In genomic region chr6:83575609-83576008, GRCm38 (mm10) we compare ENCODE assay signal across 18 mouse cellular contexts. TPM values are rescaled to one million over a fixed set of nuclear protein-coding genes. Genes with fewer than 3 reads are reported as not detected.
"Had no signal": no experiment of that assay in that cellular context is flagged by ENCODE, and none has a peak within 500 bp of the region (broad histone marks: within the 10 kb centered on the region; RNA-seq: fewer than 3 reads in every experiment).

No protein-coding gene starts in this region.

- H3K9me3 ChIP-seq: neural tube, embryonic 12.5 days; neural tube, embryonic 13.5 days; neural tube, embryonic 15.5 days; stomach, embryonic 15.5 days had no signal

- H3K9ac ChIP-seq: neural tube, embryonic 12.5 days; neural tube, embryonic 13.5 days; neural tube, embryonic 15.5 days; stomach, embryonic 15.5 days had no signal

- H3K27ac ChIP-seq: neural tube, embryonic 12.5 days; neural tube, embryonic 13.5 days; neural tube, embryonic 15.5 days; stomach, embryonic 15.5 days; stomach, postnatal 0 days had no signal

- H3K36me3 ChIP-seq: neural tube, embryonic 12.5 days; neural tube, embryonic 13.5 days; neural tube, embryonic 15.5 days; stomach, embryonic 15.5 days had no signal

- H3K4me2 ChIP-seq: neural tube, embryonic 12.5 days; neural tube, embryonic 13.5 days; neural tube, embryonic 15.5 days; stomach, embryonic 15.5 days had no signal

- H3K27me3 ChIP-seq: stomach, embryonic 15.5 days had no signal

- DNase-seq: retina, postnatal 1 day; right cerebral cortex, adult 18-20 months; right cerebral cortex, postnatal 14 days; right cerebral cortex, postnatal 25 days; right cerebral cortex, postnatal 4 days; spleen, adult 18-20 months; thymus, adult 18-20 months; thymus, adult 2 months; thymus, postnatal 14 days; thymus, postnatal 25 days; thymus, postnatal 36 days; thymus, postnatal 4 days had no signal

- H3K4me3 ChIP-seq: neural tube, embryonic 12.5 days; neural tube, embryonic 13.5 days; neural tube, embryonic 15.5 days; stomach, embryonic 15.5 days had no signal

RNA-seq across cellular contexts. Expression of gene Actg2, which starts 39.5 kb away (rescaled TPM):
- total RNA-seq: neutrophil, adult 5-6 weeks had no signal
